Mouse (Mus musculus): ENCODE measurements at regions not wholly inside any gene's neighbourhood (a gene's known extent, or its start where the extent isn't known, plus 50 kb on each side); places are given as distances from the start of the nearest gene placed in this dataset.

- H3K27ac ChIP-seq (ENCODE audit: insufficient read depth, low read depth, low read length, poor library complexity, severe bottlenecking) = no peak overlapping the region
These were observed 231.1 kb upstream of the F930015N05Rik start for GRCm38 (mm10) chr11:64667521-64667920.

GRCm38 (mm10) chr11:64671898-64672297, 235.4 kb upstream of the F930015N05Rik start:
- no peak overlapping the region for H3K4me3 ChIP-seq (ENCODE audit: insufficient read depth in 1 of 2, low read depth in 1 of 2, low read length in 2 of 2, poor library complexity in 1 of 2, severe bottlenecking in 1 of 2)
- H3K9me3 ChIP-seq (ENCODE audit: control insufficient read depth, insufficient read depth, low read depth, low read length) = no peaks in the 10 kb centered on the region
- in situ Hi-C loops (cut with MboI; ENCODE audit: low sequenced_read_pairs in 2 of 2, unreplicated experiment in 2 of 2) = no loop called here
- TF ChIP-seq CHD2 (IDR thresholded peaks at IDR 0.05; ENCODE audit: low read depth, low read length) = no peak
- no peak for TF ChIP-seq ZC3H11A (IDR thresholded peaks at IDR 0.05; ENCODE audit: borderline replicate concordance, low read depth, low read length)
- TF ChIP-seq ZNF384 (IDR thresholded peaks at IDR 0.05; ENCODE audit: low read depth, low read length) = no peak
- no peak for TF ChIP-seq HCFC1 (IDR thresholded peaks at IDR 0.05; ENCODE audit: borderline replicate concordance, insufficient read depth, low read length)
- TF ChIP-seq MAFK (IDR thresholded peaks at IDR 0.05; ENCODE audit: insufficient read depth, low read depth, low read length) = no peak
- no peaks in the 10 kb centered on the region for H3K4me1 ChIP-seq (ENCODE audit: control insufficient read depth in 2 of 2, insufficient read depth in 2 of 2, low read length in 2 of 2, poor library complexity in 1 of 2)
- no peak overlapping the region for H3K9ac ChIP-seq (ENCODE audit: insufficient read depth, low read depth, low read length, poor library complexity, severe bottlenecking)
- no peak overlapping the region for H3K27ac ChIP-seq (ENCODE audit: insufficient read depth, low read depth, low read length, poor library complexity, severe bottlenecking)
- no peak for DNase-seq (ENCODE audit: low read depth, low spot score)
- H3K36me3 ChIP-seq (ENCODE audit: control insufficient read depth, insufficient read depth, low read length, poor library complexity, severe bottlenecking) = no peaks in the 10 kb centered on the region

More at GRCm38 (mm10) chr11:64667521-64667920, 231.1 kb upstream of the F930015N05Rik start:
- in situ Hi-C loops (cut with MboI; ENCODE audit: low sequenced_read_pairs in 2 of 2, unreplicated experiment in 2 of 2) = no loop called here
- Histone ChIP-seq H3K4me3 (ENCODE audit: insufficient read depth in 1 of 2, low read depth in 1 of 2, low read length in 2 of 2, poor library complexity in 1 of 2, severe bottlenecking in 1 of 2) (no peak overlapping the region), H3K9me3 (ENCODE audit: control insufficient read depth, insufficient read depth, low read depth, low read length) (no peaks in the 10 kb centered on the region), H3K36me3 (ENCODE audit: control insufficient read depth, insufficient read depth, low read length, poor library complexity, severe bottlenecking) (no peaks in the 10 kb centered on the region), H3K4me1 (ENCODE audit: control insufficient read depth in 2 of 2, insufficient read depth in 2 of 2, low read length in 2 of 2, poor library complexity in 1 of 2) (no peaks in the 10 kb centered on the region), H3K9ac (ENCODE audit: insufficient read depth, low read depth, low read length, poor library complexity, severe bottlenecking) (no peak overlapping the region)
- TF ChIP-seq HCFC1 (IDR thresholded peaks at IDR 0.05; ENCODE audit: borderline replicate concordance, insufficient read depth, low read length) = no peak
- no peak for TF ChIP-seq ZC3H11A (IDR thresholded peaks at IDR 0.05; ENCODE audit: borderline replicate concordance, low read depth, low read length)
- no peak for TF ChIP-seq CHD2 (IDR thresholded peaks at IDR 0.05; ENCODE audit: low read depth, low read length)
- TF ChIP-seq ZNF384 (IDR thresholded peaks at IDR 0.05; ENCODE audit: low read depth, low read length) = no peak
- no peak for TF ChIP-seq MAFK (IDR thresholded peaks at IDR 0.05; ENCODE audit: insufficient read depth, low read depth, low read length)
- no peak for DNase-seq (ENCODE audit: low read depth, low spot score)

- Histone ChIP-seq H3K9ac (ENCODE audit: insufficient read depth, low read depth, low read length, poor library complexity, severe bottlenecking) (no peak overlapping the region), H3K27ac (ENCODE audit: insufficient read depth, low read depth, low read length, poor library complexity, severe bottlenecking) (no peak overlapping the region), H3K4me1 (ENCODE audit: control insufficient read depth in 2 of 2, insufficient read depth in 2 of 2, low read length in 2 of 2, poor library complexity in 1 of 2) (no peaks in the 10 kb centered on the region), H3K9me3 (ENCODE audit: control insufficient read depth, insufficient read depth, low read depth, low read length) (no peaks in the 10 kb centered on the region), H3K4me3 (ENCODE audit: insufficient read depth in 1 of 2, low read depth in 1 of 2, low read length in 2 of 2, poor library complexity in 1 of 2, severe bottlenecking in 1 of 2) (no peak overlapping the region), H3K36me3 (ENCODE audit: control insufficient read depth, insufficient read depth, low read length, poor library complexity, severe bottlenecking) (no peaks in the 10 kb centered on the region)
- DNase-seq (ENCODE audit: low read depth, low spot score) = no peak
- in situ Hi-C loops (cut with MboI; ENCODE audit: low sequenced_read_pairs in 2 of 2, unreplicated experiment in 2 of 2) = no loop called here
- TF ChIP-seq MAFK (IDR thresholded peaks at IDR 0.05; ENCODE audit: insufficient read depth, low read depth, low read length) (no peak), ZNF384 (IDR thresholded peaks at IDR 0.05; ENCODE audit: low read depth, low read length) (no peak), HCFC1 (IDR thresholded peaks at IDR 0.05; ENCODE audit: borderline replicate concordance, insufficient read depth, low read length) (no peak)
These were observed 237.1 kb upstream of the F930015N05Rik start for GRCm38 (mm10) chr11:64673546-64673945.

- H3K36me3 ChIP-seq (ENCODE audit: control insufficient read depth, insufficient read depth, low read length, poor library complexity, severe bottlenecking) = no peaks in the 10 kb centered on the region
- no peak for DNase-seq (ENCODE audit: low read depth, low spot score)
- H3K9ac ChIP-seq (ENCODE audit: insufficient read depth, low read depth, low read length, poor library complexity, severe bottlenecking) = no peak overlapping the region
- TF ChIP-seq MAFK (IDR thresholded peaks at IDR 0.05; ENCODE audit: insufficient read depth, low read depth, low read length) (no peak), CHD2 (IDR thresholded peaks at IDR 0.05; ENCODE audit: low read depth, low read length) (no peak), ZNF384 (IDR thresholded peaks at IDR 0.05; ENCODE audit: low read depth, low read length) (no peak), ZC3H11A (IDR thresholded peaks at IDR 0.05; ENCODE audit: borderline replicate concordance, low read depth, low read length) (no peak), HCFC1 (IDR thresholded peaks at IDR 0.05; ENCODE audit: borderline replicate concordance, insufficient read depth, low read length) (no peak)
- no peaks in the 10 kb centered on the region for H3K4me1 ChIP-seq (ENCODE audit: control insufficient read depth in 2 of 2, insufficient read depth in 2 of 2, low read length in 2 of 2, poor library complexity in 1 of 2)
- in situ Hi-C loops (cut with MboI; ENCODE audit: low sequenced_read_pairs in 2 of 2, unreplicated experiment in 2 of 2) = no loop called here
- H3K4me3 ChIP-seq (ENCODE audit: insufficient read depth in 1 of 2, low read depth in 1 of 2, low read length in 2 of 2, poor library complexity in 1 of 2, severe bottlenecking in 1 of 2) = no peak overlapping the region
- H3K9me3 ChIP-seq (ENCODE audit: control insufficient read depth, insufficient read depth, low read depth, low read length) = no peaks in the 10 kb centered on the region
- no peak overlapping the region for H3K27ac ChIP-seq (ENCODE audit: insufficient read depth, low read depth, low read length, poor library complexity, severe bottlenecking)
These were observed 267.3 kb upstream of the F930015N05Rik start for GRCm38 (mm10) chr11:64703776-64704175.

GRCm38 (mm10) chr11:64711801-64712200, 267.0 kb upstream of the Elac2 start:
- TF ChIP-seq ZNF384 (IDR thresholded peaks at IDR 0.05; ENCODE audit: low read depth, low read length) (no peak), CHD2 (IDR thresholded peaks at IDR 0.05; ENCODE audit: low read depth, low read length) (no peak), MAFK (IDR thresholded peaks at IDR 0.05; ENCODE audit: insufficient read depth, low read depth, low read length) (no peak), HCFC1 (IDR thresholded peaks at IDR 0.05; ENCODE audit: borderline replicate concordance, insufficient read depth, low read length) (no peak), ZC3H11A (IDR thresholded peaks at IDR 0.05; ENCODE audit: borderline replicate concordance, low read depth, low read length) (no peak)
- H3K27ac ChIP-seq (ENCODE audit: insufficient read depth, low read depth, low read length, poor library complexity, severe bottlenecking) = no peak overlapping the region
- H3K4me3 ChIP-seq (ENCODE audit: insufficient read depth in 1 of 2, low read depth in 1 of 2, low read length in 2 of 2, poor library complexity in 1 of 2, severe bottlenecking in 1 of 2) = no peak overlapping the region
- in situ Hi-C loops (cut with MboI; ENCODE audit: low sequenced_read_pairs in 2 of 2, unreplicated experiment in 2 of 2) = no loop called here
- H3K9ac ChIP-seq (ENCODE audit: insufficient read depth, low read depth, low read length, poor library complexity, severe bottlenecking) = no peak overlapping the region
- no peaks in the 10 kb centered on the region for H3K36me3 ChIP-seq (ENCODE audit: control insufficient read depth, insufficient read depth, low read length, poor library complexity, severe bottlenecking)
- H3K9me3 ChIP-seq (ENCODE audit: control insufficient read depth, insufficient read depth, low read depth, low read length) = no peaks in the 10 kb centered on the region
- H3K4me1 ChIP-seq (ENCODE audit: control insufficient read depth in 2 of 2, insufficient read depth in 2 of 2, low read length in 2 of 2, poor library complexity in 1 of 2) = no peaks in the 10 kb centered on the region
- no peak for DNase-seq (ENCODE audit: low read depth, low spot score)
